Mouse (Mus musculus) hindbrain, embryonic 12.5 days (tissue): ENCODE measurements around the gene Pou4f1. TPM values are rescaled to one million over a fixed set of nuclear protein-coding genes. Genes with fewer than 3 reads are reported as not detected.

Experiments used
- ATAC-seq: fragments of 200-750 bp; cut with Nextera tagmentation; 2 replicates; pipeline ENCODE4 v1.8.0; 2017; ENCODE audit warnings: moderate TSS enrichment; ENCODE audit not compliant: low FRiP score
- H3K27ac ChIP-seq: fragments of 300-500 bp; sonication (generic); 2 replicates; pipeline ENCODE4 v1.5.1; 2016; ENCODE audit warnings: mild to moderate bottlenecking
- H3K27me3 ChIP-seq: fragments of 300-500 bp; sonication (generic); 2 replicates; pipeline ENCODE4 v1.6.1; 2016; ENCODE audit warnings: mild to moderate bottlenecking
- H3K36me3 ChIP-seq: fragments of 300-500 bp; sonication (generic); 2 replicates; pipeline ENCODE4 v1.6.1; 2016; ENCODE audit warnings: mild to moderate bottlenecking
- H3K4me1 ChIP-seq: fragments of 300-500 bp; sonication (generic); 2 replicates; pipeline ENCODE4 v1.6.1; 2016
- H3K4me2 ChIP-seq: fragments of 300-500 bp; sonication (generic); replicated peaks from 2 replicates; pipeline ENCODE4 v1.6.1; 2016; ENCODE audit warnings: mild to moderate bottlenecking
- H3K4me3 ChIP-seq: fragments of 300-500 bp; sonication (generic); 2 replicates; pipeline ENCODE4 v1.5.1; 2016; ENCODE audit warnings: mild to moderate bottlenecking
- H3K9ac ChIP-seq: fragments of 300-500 bp; sonication (generic); 2 replicates; pipeline ENCODE4 v1.6.1; 2016; ENCODE audit warnings: mild to moderate bottlenecking, moderate library complexity
- H3K9me3 ChIP-seq: fragments of 300-500 bp; sonication (generic); replicated peaks from 2 replicates; pipeline ENCODE4 v1.6.1; 2016; ENCODE audit warnings: mild to moderate bottlenecking
- WGBS: fragments of 180-500 bp; shearing (Covaris S2); methylation state at CpG from one replicate; pipeline ENCODE4 v1.1.7; 2016; 5-methylcytosine and 5-hydroxymethylcytosine counted together
- polyA plus RNA-seq: library from polyadenylated mRNA; unstranded; fragments of >200 nt; fragmentation: Nextera tagmentation; extraction: Ambion mirVana; gene quantifications from 2 replicates; pipeline ENCODE4 v1.2.1, GENCODE M21; 2016

Gene Pou4f1
- polyA plus RNA-seq, 1 experiment from 2014 or later: 53.0 TPM

DNA sequence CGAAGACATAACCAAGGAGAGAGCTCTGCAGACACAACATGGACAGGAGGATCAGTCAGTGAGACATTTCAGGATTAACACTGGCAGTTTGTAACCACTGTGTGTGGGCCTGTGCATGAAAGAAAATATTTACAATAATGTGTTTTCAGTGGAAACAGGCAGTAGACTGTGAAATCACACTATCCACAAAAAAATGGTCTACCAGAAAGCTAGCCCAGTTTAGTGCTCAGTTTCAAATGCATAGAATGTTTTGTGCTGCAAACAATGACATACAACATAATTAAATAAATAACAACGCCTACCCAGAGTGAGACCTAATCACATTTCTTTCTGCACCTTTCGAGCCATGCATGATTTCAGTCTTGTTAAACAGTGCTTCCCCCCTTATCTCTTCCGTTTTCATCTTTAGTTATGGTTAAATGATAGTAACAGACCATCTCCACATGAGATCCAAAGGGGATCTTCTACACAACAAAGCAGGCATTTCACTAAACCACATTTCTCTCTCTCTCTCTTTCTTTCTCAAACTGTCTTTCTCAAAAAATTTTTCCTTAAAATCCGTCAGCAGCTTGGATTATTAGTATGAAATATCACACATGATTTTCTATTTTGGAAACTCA lies 4.1 kb downstream of the Pou4f1 start:
- H3K9ac ChIP-seq: no peak overlapping the region
- H3K4me2 ChIP-seq: peak overlapping the region; percentile 16
- peaks cover 33% of the 10 kb centered on the region for H3K4me1 ChIP-seq
- no peak for ATAC-seq
- peaks cover 68% of the 10 kb centered on the region for H3K27me3 ChIP-seq
- no peak overlapping the region for H3K4me3 ChIP-seq
- no peaks in the 10 kb centered on the region for H3K36me3 ChIP-seq
- WGBS: 6% methylated on average over 5 of the region's 5 CpGs
- H3K9me3 ChIP-seq: no peaks in the 10 kb centered on the region
- no peak overlapping the region for H3K27ac ChIP-seq

DNA sequence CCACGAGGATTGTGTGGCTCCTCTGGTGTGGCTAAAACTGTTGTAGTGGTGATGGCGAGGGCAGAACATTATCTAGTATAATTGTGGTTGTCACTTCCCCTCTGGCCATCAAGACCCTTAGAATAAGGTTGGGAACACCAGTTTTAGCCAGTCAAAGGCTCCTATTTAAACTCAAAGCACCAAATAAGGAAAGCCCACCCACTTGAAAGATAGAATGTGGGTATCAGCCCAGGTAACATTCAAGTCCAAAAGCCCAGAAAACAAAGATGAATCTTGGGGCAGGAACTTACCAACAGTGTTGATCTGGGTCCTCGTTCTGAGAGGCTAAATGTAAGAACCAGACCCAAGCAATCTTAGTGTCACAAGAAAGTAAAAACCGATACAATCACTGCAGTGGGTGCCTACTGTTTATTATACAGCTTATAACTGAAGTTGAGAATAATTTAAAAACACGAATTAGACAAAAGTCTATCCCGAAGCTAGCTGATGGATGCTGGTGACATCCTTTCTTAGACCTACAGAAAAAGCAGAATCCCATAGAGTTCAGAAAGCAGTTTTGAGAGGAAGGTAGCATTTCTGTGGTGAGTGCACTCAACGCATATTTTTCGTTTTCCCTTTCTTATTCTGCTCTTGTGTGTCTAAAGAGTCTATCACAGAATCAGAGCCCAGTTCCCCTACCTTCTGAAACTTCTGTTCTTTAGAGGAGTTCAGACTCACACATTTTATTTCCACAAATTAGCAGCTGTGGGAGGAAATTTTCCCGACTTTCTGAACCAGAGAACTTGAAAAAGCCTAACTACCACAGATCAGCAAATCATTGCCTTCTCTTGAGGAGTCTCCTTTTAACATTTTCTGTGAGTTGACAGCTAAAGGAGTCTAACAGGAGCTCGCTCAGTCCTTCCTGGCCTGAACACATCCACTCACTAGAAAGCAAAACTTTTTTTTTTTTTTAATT lies 6.2 kb downstream of the Pou4f1 start:
- WGBS: 2% methylated on average over 10 of the region's 10 CpGs
- Histone ChIP-seq H3K27ac (no peak overlapping the region), H3K4me2 (no peak overlapping the region), H3K4me3 (no peak overlapping the region), H3K9ac (no peak overlapping the region), H3K4me1 (peaks cover 18% of the 10 kb centered on the region), H3K27me3 (peaks cover 62% of the 10 kb centered on the region), H3K36me3 (no peaks in the 10 kb centered on the region), H3K9me3 (no peaks in the 10 kb centered on the region)
- no peak for ATAC-seq

DNA sequence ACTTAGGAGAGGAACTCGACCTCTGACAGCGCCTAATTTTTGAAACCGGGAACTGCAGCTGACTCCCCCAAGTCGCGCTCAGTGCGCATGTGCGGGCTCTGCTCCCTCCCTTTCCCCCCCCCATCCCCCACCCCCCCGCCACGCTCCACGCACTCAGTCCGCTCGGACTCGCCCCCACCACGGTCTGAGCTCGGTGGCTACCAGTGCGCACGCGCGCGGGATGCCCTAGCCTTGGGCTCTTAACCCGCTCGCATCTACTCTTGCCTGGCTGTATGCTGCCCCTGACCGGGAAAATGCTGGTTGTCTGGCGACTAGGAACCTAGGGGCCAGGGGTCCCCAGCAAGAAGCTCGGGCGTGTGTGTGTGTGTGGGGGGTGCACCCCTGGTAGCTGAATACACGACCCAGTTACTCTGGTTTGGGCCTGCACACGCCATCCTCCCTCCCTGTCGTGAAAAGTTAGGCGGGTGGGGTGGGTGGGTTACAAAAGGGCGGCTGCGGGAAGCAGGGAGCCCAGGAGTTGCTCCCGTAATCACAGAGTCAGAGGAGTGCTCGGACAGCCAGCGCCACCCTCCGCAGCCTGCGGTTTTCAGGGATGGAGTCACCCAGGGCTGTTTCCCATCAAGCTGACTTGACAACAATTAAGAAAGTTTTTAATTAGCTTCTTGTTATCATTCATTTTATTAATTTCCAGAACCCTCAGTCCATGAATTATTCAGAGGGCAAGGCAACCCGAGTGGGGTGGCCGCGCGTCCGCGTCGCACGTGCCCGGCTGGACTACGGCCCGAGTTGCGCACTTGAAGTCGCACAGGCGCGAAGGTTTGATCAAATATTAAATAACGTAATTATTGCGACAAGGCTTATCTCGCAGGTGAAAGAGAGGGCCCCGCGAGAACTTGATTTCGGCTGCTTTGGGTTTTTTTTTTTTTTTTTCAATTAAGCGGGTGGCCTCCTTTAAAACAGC lies 7.2 kb downstream of the Pou4f1 start:
- Histone ChIP-seq H3K27ac (no peak overlapping the region), H3K4me2 (peak overlapping the region; percentile 54), H3K4me1 (peaks cover 12% of the 10 kb centered on the region), H3K36me3 (no peaks in the 10 kb centered on the region), H3K9ac (no peak overlapping the region), H3K4me3 (peak overlapping the region; percentile 23), H3K27me3 (peaks cover 58% of the 10 kb centered on the region), H3K9me3 (no peaks in the 10 kb centered on the region)
- under 1% methylated on average over 56 of the region's 59 CpGs for WGBS
- ATAC-seq: peak; percentile 92

DNA sequence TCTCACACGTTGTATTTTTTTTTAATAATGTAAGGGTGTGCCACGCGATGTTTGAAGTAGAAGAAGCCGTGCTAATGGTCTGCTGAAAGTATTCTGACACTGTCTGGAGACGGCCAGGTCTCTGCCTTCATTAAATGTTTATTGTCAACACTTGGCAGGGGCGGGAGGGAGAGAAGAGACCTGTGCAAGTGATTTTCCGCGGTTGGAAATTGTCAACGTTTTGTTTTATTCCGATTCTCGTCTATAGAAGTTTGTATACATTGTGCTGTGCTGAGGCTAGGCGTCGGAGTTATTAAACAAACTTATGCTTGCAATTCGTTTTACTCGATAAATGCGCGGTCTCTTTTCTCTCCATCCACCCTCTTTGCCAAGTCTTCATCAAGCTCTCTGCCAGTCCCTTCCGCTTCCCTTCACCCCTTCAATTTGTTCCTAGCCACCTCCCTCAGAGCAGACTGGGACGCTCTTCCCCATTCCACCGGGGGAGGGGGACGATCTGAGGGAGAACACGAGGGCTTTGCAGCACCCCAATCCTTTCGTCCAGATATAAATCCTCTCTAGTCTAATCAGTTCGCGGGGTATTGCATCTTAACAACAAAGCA lies 8.2 kb downstream of the Pou4f1 start:
- Histone ChIP-seq H3K9ac (no peak overlapping the region), H3K4me3 (no peak overlapping the region), H3K36me3 (no peaks in the 10 kb centered on the region), H3K9me3 (no peaks in the 10 kb centered on the region), H3K4me1 (peaks cover 10% of the 10 kb centered on the region), H3K27me3 (peaks cover 49% of the 10 kb centered on the region), H3K27ac (peak overlapping the region; percentile 12; the same call in 1 of the 2 replicates), H3K4me2 (peak overlapping the region; percentile 54)
- WGBS: under 1% methylated on average over 25 of the region's 25 CpGs
- ATAC-seq: peak; percentile 21; the same call in 1 of the 2 replicates

DNA sequence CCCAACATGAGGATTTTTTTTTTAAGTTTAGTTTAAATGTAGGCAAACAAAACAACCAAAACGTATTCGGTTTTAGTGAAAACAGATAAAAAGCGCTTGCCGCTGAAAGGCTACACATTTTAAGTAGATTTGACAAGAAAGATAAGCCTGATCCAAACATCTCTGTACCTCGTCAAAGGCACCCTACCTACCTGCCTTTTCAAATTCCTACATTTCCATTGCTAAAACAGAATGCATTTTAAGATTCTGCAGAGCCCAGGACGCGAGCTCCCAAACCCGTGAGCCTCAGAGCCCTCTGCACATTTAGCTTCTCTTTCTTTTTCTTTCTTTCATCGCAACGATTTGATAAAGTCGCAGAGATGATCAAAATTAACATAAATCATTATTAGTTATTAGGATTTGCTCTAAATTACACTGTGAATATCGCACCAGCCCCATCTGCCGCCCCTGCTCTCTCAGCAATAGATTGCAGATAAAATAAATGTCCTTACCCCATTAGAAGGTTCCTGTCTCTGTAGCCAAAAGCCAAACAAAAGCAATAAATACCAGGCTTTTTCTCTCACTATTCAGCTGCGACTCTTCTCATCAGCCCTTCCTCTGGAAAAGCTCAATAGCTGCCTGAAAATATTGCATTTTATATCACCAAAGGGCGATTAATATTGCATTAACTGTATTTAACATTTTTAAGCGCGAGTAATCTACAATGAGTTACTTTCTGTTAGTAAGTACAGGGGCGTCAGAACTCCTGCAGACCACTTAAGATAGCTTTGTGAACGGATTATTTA lies 8.9 kb downstream of the Pou4f1 start:
- Histone ChIP-seq H3K27me3 (peaks cover 46% of the 10 kb centered on the region), H3K27ac (peak overlapping the region; percentile 7; the same call in 1 of the 2 replicates), H3K36me3 (no peaks in the 10 kb centered on the region), H3K4me2 (peak overlapping the region; percentile 54), H3K9me3 (no peaks in the 10 kb centered on the region), H3K4me1 (peaks cover 10% of the 10 kb centered on the region), H3K4me3 (peak overlapping the region; percentile 1; the same call in 1 of the 2 replicates), H3K9ac (no peak overlapping the region)
- no peak for ATAC-seq
- WGBS: 1% methylated on average over 19 of the region's 19 CpGs

DNA sequence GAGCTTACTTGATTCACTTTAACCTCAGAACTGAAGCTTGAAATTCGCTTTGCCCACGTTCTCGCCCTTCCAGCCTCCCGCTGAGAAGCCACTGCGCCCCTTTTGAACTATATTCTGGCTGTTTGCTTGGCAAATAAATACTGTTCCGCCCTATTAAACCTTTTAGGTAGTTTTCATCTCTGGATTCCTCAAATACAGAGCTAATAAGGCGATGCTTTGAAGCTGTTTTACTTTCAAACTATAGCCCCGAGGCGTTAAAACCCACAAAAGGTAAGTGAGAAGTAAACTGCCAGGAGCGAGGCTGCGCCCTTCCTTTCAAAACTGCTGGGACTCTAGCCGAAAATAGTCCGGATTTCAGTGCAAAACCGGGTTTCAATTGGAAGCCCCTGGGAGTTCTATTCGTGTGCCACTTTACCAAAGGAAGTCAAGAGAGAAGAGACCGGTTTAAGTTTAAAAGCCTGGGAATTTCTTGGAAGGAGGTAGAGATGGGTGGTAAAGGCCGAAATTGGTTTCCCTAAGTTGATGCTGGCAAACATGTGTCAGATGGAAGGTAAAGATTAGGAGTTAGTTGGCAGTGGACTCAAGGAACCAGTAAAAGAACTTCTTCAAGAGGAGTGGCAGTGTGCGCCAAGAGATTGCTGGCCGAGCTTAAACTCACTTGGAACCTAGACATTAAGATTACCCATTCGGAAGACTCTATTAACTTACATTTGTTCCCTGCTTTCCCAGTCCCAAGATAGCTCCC lies 9.7 kb downstream of the Pou4f1 start:
- Histone ChIP-seq H3K4me3 (peak overlapping the region; percentile 1; the same call in 1 of the 2 replicates), H3K4me2 (peak overlapping the region; percentile 54; the same call in 1 of the 2 replicates), H3K9me3 (no peaks in the 10 kb centered on the region), H3K27ac (0 out of 2 replicates have a peak overlapping the region, but pooled peaks have one; percentile 7), H3K36me3 (no peaks in the 10 kb centered on the region), H3K9ac (no peak overlapping the region), H3K27me3 (peaks cover 38% of the 10 kb centered on the region), H3K4me1 (peaks cover 10% of the 10 kb centered on the region)
- 1% methylated on average over 20 of the region's 20 CpGs for WGBS
- no peak for ATAC-seq

DNA sequence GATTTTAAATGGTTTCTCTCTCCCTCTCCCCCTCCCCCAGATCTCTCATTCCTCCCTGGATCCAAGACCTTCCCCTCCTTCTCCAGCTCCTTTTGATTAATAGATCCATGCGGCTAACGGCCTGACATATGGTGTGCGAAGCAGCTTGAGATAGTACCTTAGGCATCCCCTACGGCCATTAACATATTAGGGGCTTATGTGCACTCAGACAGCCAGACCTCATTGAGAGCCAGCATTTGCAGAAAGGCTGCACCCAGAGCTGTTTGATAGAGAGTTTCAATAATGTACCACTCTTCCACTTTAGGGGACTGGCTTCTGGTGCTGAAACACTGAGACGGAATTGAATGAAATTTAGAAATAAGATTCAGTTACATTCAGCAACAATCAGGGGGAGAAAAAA lies 10.8 kb downstream of the Pou4f1 start:
- H3K4me1 ChIP-seq: peaks cover 10% of the 10 kb centered on the region
- H3K9me3 ChIP-seq: no peaks in the 10 kb centered on the region
- 2% methylated on average over 5 of the region's 5 CpGs for WGBS
- H3K27ac ChIP-seq: 0 out of 2 replicates have a peak overlapping the region, but pooled peaks have one; percentile 12
- no peaks in the 10 kb centered on the region for H3K36me3 ChIP-seq
- no peak overlapping the region for H3K9ac ChIP-seq
- no peak overlapping the region for H3K4me2 ChIP-seq
- H3K27me3 ChIP-seq: peaks cover 40% of the 10 kb centered on the region
- no peak overlapping the region for H3K4me3 ChIP-seq
- peak; percentile 29 for ATAC-seq

DNA sequence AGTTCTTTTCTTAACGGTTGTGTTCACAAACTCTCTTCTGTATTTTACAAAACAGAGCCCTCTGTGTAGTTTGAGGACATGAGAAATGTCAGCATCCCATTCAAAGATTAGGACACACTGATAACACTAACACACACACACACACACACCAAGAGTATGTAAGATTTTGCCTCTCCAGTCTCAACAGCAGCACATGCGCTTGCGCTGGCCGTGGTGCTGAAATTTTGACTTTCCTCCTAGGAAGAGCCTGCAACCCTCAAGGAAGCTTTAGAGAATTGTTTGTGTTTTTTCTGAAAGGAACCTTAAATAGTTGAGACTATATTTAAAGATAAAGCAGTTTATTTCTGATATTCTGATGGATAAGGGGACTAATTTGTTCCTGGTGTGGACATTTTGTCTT lies 14.0 kb downstream of the Pou4f1 start:
- Histone ChIP-seq H3K27me3 (peaks cover 27% of the 10 kb centered on the region), H3K4me3 (no peak overlapping the region), H3K9ac (no peak overlapping the region), H3K9me3 (no peaks in the 10 kb centered on the region), H3K36me3 (no peaks in the 10 kb centered on the region), H3K4me2 (no peak overlapping the region), H3K4me1 (no peaks in the 10 kb centered on the region), H3K27ac (no peak overlapping the region)
- ATAC-seq: no peak
- 16% methylated on average over 4 of the region's 4 CpGs for WGBS

DNA sequence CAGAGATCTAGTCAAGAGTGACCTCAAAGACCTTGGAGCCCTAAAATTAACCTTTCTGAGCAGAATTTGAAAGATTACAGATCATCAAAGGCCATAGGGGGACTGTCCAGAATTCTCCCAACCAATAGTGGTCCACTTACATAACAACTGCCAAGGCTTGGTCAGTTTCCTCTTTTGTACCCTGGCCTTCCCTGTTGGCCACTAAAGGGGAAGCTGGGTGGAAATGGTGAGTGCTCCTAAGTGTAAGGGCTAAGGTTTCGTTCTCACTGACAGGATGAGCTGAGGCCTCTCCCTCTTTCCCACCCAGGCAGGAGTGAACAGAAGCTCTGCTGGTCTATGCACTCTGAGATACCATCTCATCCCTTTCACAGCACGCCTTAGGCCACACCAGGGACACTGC lies 33.5 kb downstream of the Pou4f1 start:
- Histone ChIP-seq H3K27ac (no peak overlapping the region), H3K4me3 (no peak overlapping the region), H3K36me3 (no peaks in the 10 kb centered on the region), H3K4me2 (no peak overlapping the region), H3K9ac (no peak overlapping the region), H3K4me1 (no peaks in the 10 kb centered on the region), H3K27me3 (no peaks in the 10 kb centered on the region), H3K9me3 (no peaks in the 10 kb centered on the region)
- 76% methylated on average over 2 of the region's 2 CpGs for WGBS
- ATAC-seq: no peak

DNA sequence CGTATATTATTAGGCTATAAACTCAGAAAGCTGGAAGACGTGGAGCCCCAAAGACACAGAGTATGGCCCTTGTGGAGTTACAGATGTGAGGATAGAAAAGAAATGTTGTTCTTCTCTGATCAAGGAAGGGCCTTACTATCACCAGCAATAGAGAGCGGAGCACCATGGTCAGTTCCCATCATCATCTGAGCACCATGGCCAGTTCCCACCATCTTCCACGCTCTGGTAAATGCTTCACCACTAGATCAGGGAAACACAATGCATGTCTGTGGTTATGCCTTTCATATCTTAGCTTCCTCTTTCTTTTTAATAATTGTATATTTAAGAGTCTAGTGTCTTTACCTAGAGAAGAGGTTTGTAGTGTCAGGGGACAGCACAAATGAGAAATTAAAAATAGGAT lies 37.0 kb downstream of the Pou4f1 start:
- H3K4me1 ChIP-seq: no peaks in the 10 kb centered on the region
- WGBS: 73% methylated on average over 4 of the region's 4 CpGs
- H3K27me3 ChIP-seq: no peaks in the 10 kb centered on the region
- no peak for ATAC-seq
- no peaks in the 10 kb centered on the region for H3K36me3 ChIP-seq
- no peak overlapping the region for H3K9ac ChIP-seq
- no peak overlapping the region for H3K4me2 ChIP-seq
- no peaks in the 10 kb centered on the region for H3K9me3 ChIP-seq
- no peak overlapping the region for H3K4me3 ChIP-seq
- H3K27ac ChIP-seq: no peak overlapping the region
